Mouse (Mus musculus): ENCODE results near the gene Rilp. TPM values are rescaled to one million over a fixed set of nuclear protein-coding genes. Genes with fewer than 3 reads are reported as not detected.

Gene Rilp
- polyA plus RNA-seq (2012; fragmentation: generic; extraction: Trizol) = 4.6 TPM

DNA sequence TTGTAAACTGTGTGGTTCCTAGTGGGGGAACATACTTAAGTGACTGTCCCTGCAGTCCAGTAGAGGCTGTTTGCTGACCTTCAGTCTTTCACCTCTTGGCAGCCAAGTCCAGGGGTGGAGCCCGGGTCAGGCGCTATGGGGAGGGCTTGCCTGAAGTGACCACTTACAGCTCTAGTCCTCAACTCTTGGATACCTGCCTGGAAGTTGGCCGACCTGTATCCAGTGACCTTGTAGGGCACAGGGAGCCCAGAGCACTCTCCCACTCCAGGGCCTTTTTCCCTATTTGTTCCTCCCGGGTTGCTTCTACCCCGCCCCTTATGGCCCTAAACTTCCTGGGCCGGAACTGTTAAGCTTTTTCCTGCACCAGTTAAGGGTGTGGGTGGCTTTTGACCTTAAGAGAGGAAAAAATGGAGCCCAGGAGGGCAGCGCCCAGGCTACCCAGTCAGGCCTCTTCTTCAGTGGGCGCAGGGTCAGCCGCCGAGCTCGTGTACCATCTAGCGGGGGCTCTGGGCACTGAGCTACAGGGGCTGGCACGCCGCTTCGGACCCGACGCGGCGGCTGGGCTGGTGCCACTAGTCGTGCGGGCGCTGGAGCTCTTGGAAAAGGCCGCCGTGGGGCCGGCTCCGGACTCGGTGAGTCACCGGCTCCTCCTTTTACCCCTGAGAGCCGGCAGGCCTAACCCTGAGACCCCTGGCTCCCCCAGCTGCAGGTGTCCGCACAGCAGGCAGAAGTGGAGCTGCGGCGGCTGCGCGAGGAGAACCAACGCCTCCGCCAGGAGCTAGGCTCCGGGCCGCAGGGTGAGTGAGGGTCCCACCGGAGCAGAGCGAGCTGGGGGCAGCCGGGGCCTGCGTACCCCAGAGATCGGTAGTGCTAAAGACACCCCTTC, at the start of gene Rilp:
Gene Rilp, plus strand, starts transcription at position 354 of the 886 bp plus-strand sequence.
- no peaks in the 10 kb centered on the region for H3K27me3 ChIP-seq (ENCODE audit: control insufficient read depth, insufficient read depth, insufficient read length)
- peak within 1 kb of the TSS; percentile 93 for H3K4me2 ChIP-seq (ENCODE audit: low read depth)
- H3K4me3 ChIP-seq = peak within 1 kb of the TSS; percentile 22
- H3ac ChIP-seq (ENCODE audit: control insufficient read depth, insufficient read length) = peak within 1 kb of the TSS; percentile 7
- H3K36me3 ChIP-seq (ENCODE audit: control insufficient read depth, insufficient read depth) = peaks cover 35% of the 10 kb centered on the region
- no peaks in the 10 kb centered on the region for H3K79me2 ChIP-seq (ENCODE audit: control insufficient read depth, insufficient read depth)
- TF ChIP-seq POLR2A (IDR thresholded peaks at IDR 0.05; ENCODE audit: insufficient read length, low read depth) = no peak
- TF ChIP-seq MYOD1 (IDR thresholded peaks at IDR 0.05; ENCODE audit: control insufficient read depth in 1 of 3, insufficient read length in 2 of 3, low read depth in 2 of 3) = peak in 1 of 3 experiments; percentile 21
- TF ChIP-seq POLR2AphosphoS2 (IDR thresholded peaks at IDR 0.05; ENCODE audit: insufficient read length, low read depth) = peak; percentile 10
- TF ChIP-seq MYOG (IDR thresholded peaks at IDR 0.05; ENCODE audit: control insufficient read depth in 1 of 3, insufficient read depth in 1 of 3, insufficient read length in 2 of 3, low read depth in 2 of 3) = peak in 1 of 3 experiments; percentile 7

DNA sequence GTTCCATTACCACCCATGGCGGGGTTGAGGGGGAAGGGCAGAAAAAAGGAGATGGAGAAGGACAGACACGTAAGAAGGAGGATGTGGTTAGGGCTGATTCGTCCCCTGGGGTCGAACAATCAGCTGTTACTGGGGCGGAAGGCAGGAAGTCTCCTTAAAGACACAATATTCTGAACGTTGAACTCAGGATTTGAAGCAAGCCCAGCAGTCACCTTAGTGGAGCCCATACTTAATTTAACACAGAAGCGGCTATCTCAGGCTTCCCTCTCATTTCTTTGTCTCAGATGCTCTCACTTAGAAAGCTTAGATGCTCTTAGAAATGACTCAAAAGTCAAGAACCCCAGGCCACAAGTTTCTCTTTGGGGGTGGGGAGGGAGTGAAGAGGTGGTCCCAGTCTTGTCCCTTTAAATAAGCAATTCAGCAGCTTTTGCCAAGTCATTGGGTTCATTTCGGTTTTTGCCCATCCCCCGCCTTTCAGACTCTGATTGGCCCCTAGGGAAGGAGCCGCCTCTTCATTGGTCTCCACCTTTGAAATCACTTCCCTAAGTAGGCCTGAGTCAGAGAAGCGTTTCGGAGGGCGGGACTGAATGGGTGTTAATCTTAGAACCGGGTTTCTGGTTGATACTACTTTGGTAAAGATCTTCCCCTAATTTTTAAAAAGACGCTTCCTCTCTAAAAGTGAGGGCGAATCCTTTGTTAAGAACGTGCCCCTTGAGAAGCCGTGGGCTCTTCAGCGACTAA, 49.6 kb upstream of the Rilp start:
- no peak overlapping the region for H3ac ChIP-seq (ENCODE audit: control insufficient read depth, insufficient read length)
- peak overlapping the region; percentile 98 for H3K4me2 ChIP-seq (ENCODE audit: low read depth)
- peaks cover 18% of the 10 kb centered on the region for H3K36me3 ChIP-seq (ENCODE audit: control insufficient read depth, insufficient read depth)
- peak overlapping the region; percentile 98 for H3K4me3 ChIP-seq
- TF ChIP-seq MYOG (IDR thresholded peaks at IDR 0.05; ENCODE audit: control insufficient read depth in 1 of 3, insufficient read depth in 1 of 3, insufficient read length in 2 of 3, low read depth in 2 of 3) (peak in 2 of 3 experiments; percentile 53 to 57), SRF (IDR thresholded peaks at IDR 0.05; ENCODE audit: control insufficient read depth, insufficient read length, low read depth) (no peak), USF1 (IDR thresholded peaks at IDR 0.05; ENCODE audit: low read depth) (no peak), E2F4 (IDR thresholded peaks at IDR 0.05; ENCODE audit: insufficient read depth) (no peak), MYOD1 (IDR thresholded peaks at IDR 0.05; ENCODE audit: control insufficient read depth in 1 of 3, insufficient read length in 2 of 3, low read depth in 2 of 3) (peak in 2 of 3 experiments; percentile 74 to 77), POLR2AphosphoS2 (IDR thresholded peaks at IDR 0.05; ENCODE audit: insufficient read length, low read depth) (peak; percentile 39), TCF12 (IDR thresholded peaks at IDR 0.05; ENCODE audit: insufficient read depth, poor library complexity, severe bottlenecking) (no peak), POLR2A (IDR thresholded peaks at IDR 0.05; ENCODE audit: insufficient read length, low read depth) (peak; percentile 3)
- no peaks in the 10 kb centered on the region for H3K27me3 ChIP-seq (ENCODE audit: control insufficient read depth, insufficient read depth, insufficient read length)
- peaks cover 34% of the 10 kb centered on the region for H3K79me2 ChIP-seq (ENCODE audit: control insufficient read depth, insufficient read depth)

DNA sequence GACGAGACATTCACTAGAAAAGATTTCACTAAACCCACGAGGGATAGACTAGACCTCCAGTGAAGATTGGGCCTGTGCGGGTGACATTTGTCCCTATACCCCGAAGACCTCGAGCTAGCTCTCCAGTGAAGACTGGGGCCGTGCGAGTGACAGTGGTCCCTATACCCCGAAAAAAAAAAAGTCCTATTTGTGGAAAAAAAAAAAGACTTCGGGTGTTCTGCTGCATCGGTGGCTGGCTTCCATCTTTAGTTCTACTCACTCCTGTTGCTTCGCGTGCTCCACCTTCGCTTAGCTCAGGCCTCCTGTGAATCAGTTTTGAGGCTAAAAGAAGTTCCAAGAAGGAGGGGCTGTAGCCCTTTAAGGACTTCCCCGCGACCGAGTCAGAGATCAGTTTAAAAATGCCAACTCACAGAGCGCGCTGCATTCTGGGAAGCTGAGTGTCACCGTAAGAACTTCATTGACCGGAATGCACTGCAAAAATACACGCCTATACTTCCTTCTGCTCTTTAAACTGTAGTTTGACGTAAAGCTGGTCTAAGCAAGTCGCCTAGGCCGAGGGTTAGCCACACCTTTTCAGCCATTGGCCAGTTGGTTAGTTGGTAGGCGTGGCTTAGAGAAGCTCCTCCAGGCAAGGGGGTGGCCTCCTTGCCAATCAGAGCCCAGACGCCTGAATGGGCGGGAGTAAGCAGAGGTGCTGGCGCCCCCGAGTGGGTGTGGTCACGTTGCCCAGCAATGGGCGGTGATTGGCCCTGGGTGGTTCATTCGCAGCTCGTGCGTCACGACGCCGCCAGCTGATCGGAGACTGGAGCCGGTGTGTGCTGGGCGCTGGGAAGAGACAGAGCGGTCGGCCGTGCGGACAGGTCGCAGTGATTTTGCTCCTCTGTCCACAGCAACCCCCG, 48.8 kb upstream of the Rilp start, which contains the start of gene Tlcd2:
Gene Tlcd2, plus strand, starts transcription at position 872 of the 899 bp plus-strand sequence.
- H3K36me3 ChIP-seq (ENCODE audit: control insufficient read depth, insufficient read depth) = peaks cover 26% of the 10 kb centered on the region
- peak within 1 kb of the TSS; percentile 36 for H3ac ChIP-seq (ENCODE audit: control insufficient read depth, insufficient read length)
- no peak for TF ChIP-seq TCF12 (IDR thresholded peaks at IDR 0.05; ENCODE audit: insufficient read depth, poor library complexity, severe bottlenecking)
- no peak for TF ChIP-seq CEBPB (IDR thresholded peaks at IDR 0.05; ENCODE audit: insufficient read depth, poor library complexity, severe bottlenecking)
- peak; percentile 6 for TF ChIP-seq TCF3 (IDR thresholded peaks at IDR 0.05; ENCODE audit: insufficient read length, low read depth)
- peak; percentile 74 for TF ChIP-seq USF1 (IDR thresholded peaks at IDR 0.05; ENCODE audit: low read depth)
- TF ChIP-seq MAX (IDR thresholded peaks at IDR 0.05; ENCODE audit: low read depth) = no peak
- peak; percentile 100 for TF ChIP-seq POLR2AphosphoS2 (IDR thresholded peaks at IDR 0.05; ENCODE audit: insufficient read length, low read depth)
- peak; percentile 50 for TF ChIP-seq SRF (IDR thresholded peaks at IDR 0.05; ENCODE audit: control insufficient read depth, insufficient read length, low read depth)
- TF ChIP-seq REST (IDR thresholded peaks at IDR 0.05; ENCODE audit: insufficient read depth, insufficient read length) = peak; percentile 52
- TF ChIP-seq MYOG (IDR thresholded peaks at IDR 0.05; ENCODE audit: control insufficient read depth in 1 of 3, insufficient read depth in 1 of 3, insufficient read length in 2 of 3, low read depth in 2 of 3) = peak in 2 of 3 experiments; percentile 43 to 79
- peak in 2 of 3 experiments; percentile 38 to 60 for TF ChIP-seq MYOD1 (IDR thresholded peaks at IDR 0.05; ENCODE audit: control insufficient read depth in 1 of 3, insufficient read length in 2 of 3, low read depth in 2 of 3)
- peak; percentile 57 for TF ChIP-seq E2F4 (IDR thresholded peaks at IDR 0.05; ENCODE audit: insufficient read depth)
- TF ChIP-seq POLR2A (IDR thresholded peaks at IDR 0.05; ENCODE audit: insufficient read length, low read depth) = peak; percentile 100
- H3K4me3 ChIP-seq = peak within 1 kb of the TSS; percentile 98
- no peaks in the 10 kb centered on the region for H3K27me3 ChIP-seq (ENCODE audit: control insufficient read depth, insufficient read depth, insufficient read length)
- peak within 1 kb of the TSS; percentile 99 for H3K4me2 ChIP-seq (ENCODE audit: low read depth)
- H3K79me2 ChIP-seq (ENCODE audit: control insufficient read depth, insufficient read depth) = peaks cover 37% of the 10 kb centered on the region

DNA sequence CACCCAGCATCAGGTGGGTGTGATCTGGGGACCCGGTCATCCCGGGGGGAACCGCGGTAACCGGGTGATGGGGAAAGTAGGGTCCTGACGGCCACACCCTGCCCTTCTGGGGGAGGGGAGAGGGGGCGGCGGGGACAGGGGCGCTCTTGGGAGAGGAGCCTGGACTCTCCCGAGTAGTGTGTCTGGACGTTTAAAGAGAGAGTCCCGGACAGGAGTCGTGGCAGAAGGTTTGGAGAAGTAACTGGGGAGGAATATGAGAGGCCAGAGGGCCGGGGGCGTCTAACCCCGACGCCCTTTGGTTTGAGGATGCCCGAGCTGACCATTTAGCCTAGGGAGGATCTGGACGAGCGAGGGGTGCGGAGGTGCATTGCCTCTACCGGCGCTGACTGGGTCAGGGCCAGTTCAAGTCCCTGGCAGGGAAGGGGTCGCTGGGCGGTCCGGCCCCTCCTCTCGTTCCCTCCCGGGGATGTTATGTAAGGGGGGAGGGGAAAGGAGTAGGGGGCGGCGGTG, 48.1 kb upstream of the Rilp start:
- Histone ChIP-seq H3K4me3 (peak overlapping the region; percentile 98), H3K36me3 (ENCODE audit: control insufficient read depth, insufficient read depth) (peaks cover 33% of the 10 kb centered on the region), H3K79me2 (ENCODE audit: control insufficient read depth, insufficient read depth) (peaks cover 37% of the 10 kb centered on the region), H3K27me3 (ENCODE audit: control insufficient read depth, insufficient read depth, insufficient read length) (no peaks in the 10 kb centered on the region), H3K4me2 (ENCODE audit: low read depth) (no peak overlapping the region), H3ac (ENCODE audit: control insufficient read depth, insufficient read length) (peak overlapping the region; percentile 36)
- TF ChIP-seq POLR2AphosphoS2 (IDR thresholded peaks at IDR 0.05; ENCODE audit: insufficient read length, low read depth) (peak; percentile 75), TCF12 (IDR thresholded peaks at IDR 0.05; ENCODE audit: insufficient read depth, poor library complexity, severe bottlenecking) (no peak), POLR2A (IDR thresholded peaks at IDR 0.05; ENCODE audit: insufficient read length, low read depth) (peak; percentile 15)

Data from myocyte (in vitro differentiated cells).